ENCODE assay signal across 8 mouse cellular contexts in the genomic region with DNA sequence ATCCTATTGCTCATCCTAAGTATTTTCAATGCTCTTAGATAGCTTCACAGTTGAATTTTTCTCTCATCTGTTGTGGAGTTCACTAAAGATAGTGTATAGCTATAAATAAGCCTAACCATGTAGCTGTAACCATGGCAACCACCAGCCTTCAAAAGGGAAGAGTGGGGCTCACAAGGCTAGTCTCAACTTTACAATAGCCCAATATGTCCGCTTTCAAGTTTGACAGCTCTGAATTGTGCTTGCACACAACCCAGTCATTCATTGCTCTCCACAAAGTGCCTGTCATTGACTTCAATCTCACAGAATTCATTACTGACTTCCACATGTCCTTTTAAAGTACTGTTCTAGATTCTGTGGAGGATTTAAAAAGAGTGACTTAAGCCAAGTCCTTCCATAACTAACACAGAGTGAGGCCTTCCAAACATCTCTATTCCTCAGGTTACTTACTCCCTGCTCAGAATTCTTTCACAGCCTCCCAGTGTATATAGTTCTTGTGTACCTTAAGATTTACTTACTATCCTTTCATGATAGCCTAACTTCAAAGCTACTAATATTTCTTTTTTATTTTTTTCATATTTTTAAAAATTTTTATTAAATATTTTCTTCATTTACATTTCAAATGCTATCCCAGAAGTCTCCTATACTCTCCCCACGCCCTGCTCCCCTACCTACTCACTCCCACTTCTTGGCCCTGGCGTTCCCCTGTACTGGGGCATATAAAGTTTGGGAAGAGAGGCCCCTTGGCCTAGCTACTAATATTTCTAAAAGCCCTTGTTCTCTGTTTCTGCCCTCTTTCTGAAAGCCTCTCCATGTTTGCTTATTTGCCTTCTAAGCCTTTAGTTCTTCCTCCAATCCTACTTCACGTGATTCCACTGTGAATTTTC.
DNase-seq lines count a peak whose midpoint lies in the region; ATAC-seq lines count a peak whose summit lies in the region.
"Had no signal": no experiment of that assay in that cellular context is flagged by ENCODE, and none has a peak within 500 bp of the region (broad histone marks: within the 10 kb centered on the region; RNA-seq: fewer than 3 reads in every experiment).

No protein-coding gene starts in this region.

- H3K36me3 ChIP-seq in forebrain, embryonic 14.5 days (ENCODE audit: control insufficient read depth, insufficient read depth, low read length), result no peaks in the 10 kb centered on the region
- H3K36me3 ChIP-seq in hindbrain, embryonic 15.5 days, result no peaks in the 10 kb centered on the region
- H3K36me3 ChIP-seq in midbrain, embryonic 10.5 days, result no peaks in the 10 kb centered on the region
- H3K36me3 ChIP-seq in heart, embryonic 12.5 days, result no peaks in the 10 kb centered on the region
- H3K36me3 ChIP-seq: stomach, embryonic 15.5 days had no signal

- H3K27ac ChIP-seq in forebrain, embryonic 14.5 days (ENCODE audit: low read depth, low read length), result no peak overlapping the region
- H3K27ac ChIP-seq in hindbrain, embryonic 15.5 days (replicated peaks), result no peak overlapping the region
- H3K27ac ChIP-seq in midbrain, embryonic 10.5 days (replicated peaks), result no peak overlapping the region
- H3K27ac ChIP-seq in heart, embryonic 12.5 days (ENCODE audit: poor library complexity, severe bottlenecking), result no peak overlapping the region
- H3K27ac ChIP-seq: stomach, embryonic 15.5 days had no signal

- peak; percentile 94 for ATAC-seq in forebrain, embryonic 14.5 days
- peak; percentile 90 for ATAC-seq in hindbrain, embryonic 15.5 days (ENCODE audit: low FRiP score, low read depth)
- no peak for ATAC-seq in heart, embryonic 12.5 days (ENCODE audit: insufficient number of reproducible peaks, low FRiP score)

- H3K4me3 ChIP-seq in forebrain, embryonic 14.5 days (ENCODE audit: low read depth, low read length), result no peak overlapping the region
- no peak overlapping the region for H3K4me3 ChIP-seq in hindbrain, embryonic 15.5 days
- no peak overlapping the region for H3K4me3 ChIP-seq in midbrain, embryonic 10.5 days
- no peak overlapping the region for H3K4me3 ChIP-seq in heart, embryonic 12.5 days
- H3K4me3 ChIP-seq: stomach, embryonic 15.5 days had no signal

- no peak overlapping the region for H3K4me2 ChIP-seq in forebrain, embryonic 14.5 days (ENCODE audit: low read length)
- no peak overlapping the region for H3K4me2 ChIP-seq in hindbrain, embryonic 15.5 days
- H3K4me2 ChIP-seq in heart, embryonic 12.5 days, result no peak overlapping the region
- H3K4me2 ChIP-seq: stomach, embryonic 15.5 days had no signal

- H3K9ac ChIP-seq in forebrain, embryonic 14.5 days (ENCODE audit: low read length), result no peak overlapping the region
- no peak overlapping the region for H3K9ac ChIP-seq in hindbrain, embryonic 15.5 days
- no peak overlapping the region for H3K9ac ChIP-seq in heart, embryonic 12.5 days
- H3K9ac ChIP-seq: stomach, embryonic 15.5 days had no signal

- DNase-seq in forebrain, embryonic 14.5 days (ENCODE audit: low spot score), result peak; percentile 88
- peak; percentile 32 for DNase-seq in midbrain, embryonic 10.5 days (ENCODE audit: low spot score)
- DNase-seq in right cerebral cortex, postnatal 36 days (ENCODE audit: low spot score in 2 of 2), result peak; percentile 42 to 60
- DNase-seq in spleen, postnatal 14 days (ENCODE audit: low spot score in 2 of 2), result no peak
- no peak for DNase-seq in urinary bladder, postnatal 25 days (ENCODE audit: low spot score)

- H3K9me3 ChIP-seq in forebrain, embryonic 14.5 days (replicated peaks; ENCODE audit: control insufficient read depth, low read length), result no peaks in the 10 kb centered on the region
- H3K9me3 ChIP-seq in hindbrain, embryonic 15.5 days, result no peaks in the 10 kb centered on the region
- no peaks in the 10 kb centered on the region for H3K9me3 ChIP-seq in midbrain, embryonic 10.5 days (replicated peaks)
- H3K9me3 ChIP-seq in heart, embryonic 12.5 days (replicated peaks), result no peaks in the 10 kb centered on the region
- H3K9me3 ChIP-seq: stomach, embryonic 15.5 days had no signal

- 33% methylated on average over 4 of the region's 4 CpGs for WGBS in forebrain, embryonic 14.5 days
- 55% methylated on average over 4 of the region's 4 CpGs for WGBS in hindbrain, embryonic 15.5 days
- 77% methylated on average over 4 of the region's 4 CpGs for WGBS in midbrain, embryonic 10.5 days
- WGBS in heart, embryonic 12.5 days, result 75% methylated on average over 4 of the region's 4 CpGs

- H3K27me3 ChIP-seq in forebrain, embryonic 14.5 days (replicated peaks; ENCODE audit: control insufficient read depth, insufficient read depth, low read length), result no peaks in the 10 kb centered on the region
- no peaks in the 10 kb centered on the region for H3K27me3 ChIP-seq in hindbrain, embryonic 15.5 days
- H3K27me3 ChIP-seq in midbrain, embryonic 10.5 days (ENCODE audit: low read depth, poor library complexity, severe bottlenecking), result peaks cover 40% of the 10 kb centered on the region
- no peaks in the 10 kb centered on the region for H3K27me3 ChIP-seq in heart, embryonic 12.5 days (replicated peaks)
- H3K27me3 ChIP-seq: stomach, embryonic 15.5 days had no signal

- H3K4me1 ChIP-seq in forebrain, embryonic 14.5 days (ENCODE audit: control insufficient read depth, insufficient read depth, low read length), result peaks cover 6% of the 10 kb centered on the region
- 0 out of 2 replicates have a peak, but pooled peaks cover 8% of the 10 kb centered on the region for H3K4me1 ChIP-seq in hindbrain, embryonic 15.5 days (replicated peaks)
- H3K4me1 ChIP-seq in midbrain, embryonic 10.5 days, result peaks cover 16% of the 10 kb centered on the region
- 0 out of 2 replicates have a peak, but pooled peaks cover 2% of the 10 kb centered on the region for H3K4me1 ChIP-seq in heart, embryonic 12.5 days (replicated peaks)
- H3K4me1 ChIP-seq: stomach, embryonic 15.5 days had no signal

Comparison
In these comparisons a context has a peak if more than half of its experiments do, and no peak if none do; other contexts are left out.
1. DNase-seq: peak in forebrain, embryonic 14.5 days (single experiment), midbrain, embryonic 10.5 days (single experiment) and right cerebral cortex, postnatal 36 days (2 of 2); none in spleen, postnatal 14 days (0 of 2) and urinary bladder, postnatal 25 days (single experiment).